1 mouse cellular context compared by ENCODE assay signal in the genomic region with DNA sequence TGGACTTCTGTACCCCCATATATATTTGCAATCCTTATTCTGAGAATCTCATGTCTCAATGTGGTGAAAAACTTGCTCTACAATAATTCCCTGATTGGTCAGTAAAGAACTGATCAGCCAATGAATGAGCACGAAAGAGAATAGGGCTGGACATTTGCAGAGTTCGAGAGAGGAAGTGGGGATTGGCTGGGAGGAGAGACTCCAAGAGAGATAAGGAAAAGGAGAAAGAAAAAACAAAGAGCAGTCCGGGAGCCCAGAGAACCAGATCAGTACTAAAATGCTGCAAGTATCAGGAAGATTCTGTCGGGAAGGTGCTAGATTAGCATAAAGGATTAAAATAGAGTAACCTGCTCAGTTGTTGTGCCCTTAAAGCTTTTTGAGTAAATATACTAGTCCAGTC.
TF ChIP-seq lines count a peak whose summit lies in the region.

No protein-coding gene starts in this region.

TF ChIP-seq in MEL, 35 proteins besides CTCF, POLR2A, EP300 and RAD21 (continued from another document):
- TF ChIP-seq USF2 (IDR thresholded peaks at IDR 0.05; ENCODE audit: borderline replicate concordance in 1 of 2, insufficient read depth in 1 of 2, low read depth in 1 of 2, low read length in 2 of 2) (no peak), GABPA (IDR thresholded peaks at IDR 0.05; ENCODE audit: low read depth, low read length) (no peak), POLR2AphosphoS5 (IDR thresholded peaks at IDR 0.05; ENCODE audit: borderline replicate concordance, low read depth, low read length) (no peak), MAFK (IDR thresholded peaks at IDR 0.05; ENCODE audit: borderline replicate concordance, low read depth, low read length) (no peak), HCFC1 (IDR thresholded peaks at IDR 0.05; ENCODE audit: low read depth, low read length) (peak; percentile 60; the same call in 1 of the 2 replicates), MAZ (IDR thresholded peaks at IDR 0.05; ENCODE audit: low read depth, low read length) (no peak), ELF1 (IDR thresholded peaks at IDR 0.05; ENCODE audit: low read depth, low read length) (peak; percentile 71), USF1 (IDR thresholded peaks at IDR 0.05; ENCODE audit: low read depth, low read length) (no peak), MEF2A (IDR thresholded peaks at IDR 0.05; ENCODE audit: extremely low read depth, insufficient replicate concordance, low read depth, low read length, poor library complexity, severe bottlenecking) (no peak), SIN3A (IDR thresholded peaks at IDR 0.05; ENCODE audit: low read length) (peak; percentile 83), NRF1 (IDR thresholded peaks at IDR 0.05; ENCODE audit: insufficient read depth, low read depth, low read length, poor library complexity, severe bottlenecking) (no peak), KAT2A (conservative IDR thresholded peaks at IDR 0.05; ENCODE audit: low read depth, low read length) (no peak), BHLHE40 (IDR thresholded peaks at IDR 0.05; ENCODE audit: borderline replicate concordance, low read depth, low read length) (no peak), UBTF (IDR thresholded peaks at IDR 0.05; ENCODE audit: borderline replicate concordance, insufficient read depth, low read depth, low read length) (no peak), TCF12 (IDR thresholded peaks at IDR 0.05; ENCODE audit: low read depth, low read length) (peak; percentile 30; the same call in 1 of the 2 replicates), POLR2AphosphoS2 (IDR thresholded peaks at IDR 0.05; ENCODE audit: low read length) (no peak), CHD2 (IDR thresholded peaks at IDR 0.05; ENCODE audit: low read length) (no peak), ZNF384 (IDR thresholded peaks at IDR 0.05; ENCODE audit: low read depth, low read length) (peak; percentile 72), CHD1 (IDR thresholded peaks at IDR 0.05; ENCODE audit: low read depth, low read length) (no peak), ZC3H11A (IDR thresholded peaks at IDR 0.05; ENCODE audit: low read depth, low read length) (no peak), ETS1 (IDR thresholded peaks at IDR 0.05; ENCODE audit: low read depth, low read length) (0 out of 2 replicates have a peak, but pooled peaks have one; percentile 10), SMC3 (IDR thresholded peaks at IDR 0.05; ENCODE audit: low read depth, low read length) (no peak), JUND (IDR thresholded peaks at IDR 0.05; ENCODE audit: low read depth, low read length) (no peak)
